Mouse (Mus musculus) cortical plate, adult 2 months (tissue): ENCODE results near the gene Spred2.

Source experiments
- CTCF ChIP-seq: fragments of 200-500 bp; IDR thresholded peaks from 2 replicates; pipeline ENCODE4 v1.5.1; 2011; ENCODE audit warnings: mild to moderate bottlenecking, control low read depth, low read length; ENCODE audit not compliant: insufficient read depth; ENCODE audit errors: extremely low read depth
- POLR2A ChIP-seq: fragments of 200-500 bp; IDR thresholded peaks from 2 replicates; pipeline ENCODE4 v1.6.1; 2011; ENCODE audit warnings: mild to moderate bottlenecking, low read length, control low read depth; ENCODE audit not compliant: insufficient read depth; ENCODE audit errors: extremely low read depth

DNA sequence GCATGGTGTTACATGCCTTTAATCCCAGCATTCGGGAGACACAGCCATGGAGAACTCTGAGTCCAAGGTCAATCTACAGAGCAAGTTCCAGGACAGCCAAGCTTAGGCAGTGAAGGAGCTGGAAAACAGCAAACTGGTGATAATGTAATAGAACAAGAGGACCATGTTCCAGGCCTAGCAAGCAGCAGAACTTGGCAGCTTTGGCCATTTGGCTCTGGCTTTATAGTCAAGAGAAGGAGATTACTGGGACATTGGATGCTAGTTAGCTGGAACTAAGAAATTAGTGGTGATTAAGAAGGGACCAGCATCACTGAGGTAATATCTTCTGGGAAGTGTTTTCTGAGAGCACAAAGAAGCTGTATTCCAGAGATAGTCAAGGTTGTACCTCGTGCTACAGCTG lies 42.8 kb upstream of the Spred2 start:
- TF ChIP-seq CTCF (no peak), POLR2A (no peak)
